Mouse (Mus musculus): ENCODE data around the gene Kcnh7.

DNA sequence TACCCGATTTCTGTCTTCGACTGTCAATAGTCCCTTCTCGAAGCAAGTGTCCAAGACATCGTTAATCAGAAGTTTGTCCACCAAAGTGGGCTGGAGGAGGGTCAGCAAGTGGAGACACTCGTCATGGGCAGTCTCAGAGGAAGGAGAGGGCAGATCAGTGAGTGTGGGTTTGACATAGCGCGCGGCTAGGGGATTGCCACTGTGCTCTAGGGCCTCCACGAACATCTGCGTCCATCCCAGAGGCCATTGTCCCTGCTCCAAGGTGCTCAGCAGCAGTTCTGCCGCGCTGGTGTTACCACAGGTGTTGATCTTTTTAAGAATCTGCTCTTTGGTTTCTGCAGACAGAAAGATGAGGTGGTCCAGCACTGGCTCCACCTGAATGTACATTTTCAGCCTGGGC, 538.6 kb downstream of the Kcnh7 start:
- TF ChIP-seq CTCF (IDR thresholded peaks at IDR 0.05; ENCODE audit: control insufficient read depth, insufficient read depth, insufficient read length) (no peak), USF1 (IDR thresholded peaks at IDR 0.05; ENCODE audit: low read depth) (no peak)

Data from C2C12 (cell line).